Mouse (Mus musculus): ENCODE results near the gene Gm14325.
"Not testable (repeated sequence)": the region's sequence is repeated elsewhere in the genome, so short reads cannot be mapped to it uniquely, and the experiment has no call there.

Gm14325 gene

GRCm38 (mm10) chr2:177839901-177840663 is at the start of gene Gm14325:
Gm14325 (minus strand) TSS chr2:177840336.
- ATAC-seq (ENCODE audit: insufficient number of reproducible peaks, low FRiP score, low TSS enrichment) = not testable (repeated sequence)

GRCm38 (mm10) chr2:177887743-177888142 is 47.6 kb upstream of the Gm14325 start:
- ATAC-seq (ENCODE audit: insufficient number of reproducible peaks, low FRiP score, low TSS enrichment) = not testable (repeated sequence)

- not testable (repeated sequence) for ATAC-seq (ENCODE audit: insufficient number of reproducible peaks, low FRiP score, low TSS enrichment)
Measured at GRCm38 (mm10) chr2:177862254-177862653, 22.1 kb upstream of the Gm14325 start.

- ATAC-seq (ENCODE audit: insufficient number of reproducible peaks, low FRiP score, low TSS enrichment) = not testable (repeated sequence)
Measured at GRCm38 (mm10) chr2:177843666-177844065, 3.5 kb upstream of the Gm14325 start.

DNA sequence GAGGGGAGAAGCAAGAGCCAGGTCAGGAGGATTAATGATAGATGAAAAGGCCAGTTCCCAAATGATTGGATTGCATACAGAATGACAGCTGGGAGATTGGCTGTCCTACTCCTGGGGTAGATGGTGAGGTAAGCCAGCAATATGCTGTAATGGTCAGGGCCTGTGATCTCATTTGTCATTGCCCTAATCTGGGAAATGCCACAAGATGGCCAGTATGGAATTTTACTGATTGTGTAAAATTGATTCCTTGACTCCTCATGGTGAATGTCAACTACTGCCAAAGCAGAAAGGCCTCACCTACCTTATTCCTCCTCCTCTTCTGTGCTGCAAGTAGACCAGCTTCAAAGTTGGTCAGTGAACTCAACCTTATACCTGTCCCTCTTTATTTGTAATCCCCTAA is 3.4 kb downstream of the Gm14325 start:
- ATAC-seq (ENCODE audit: insufficient number of reproducible peaks, low FRiP score, low TSS enrichment) = not testable (repeated sequence)

DNA sequence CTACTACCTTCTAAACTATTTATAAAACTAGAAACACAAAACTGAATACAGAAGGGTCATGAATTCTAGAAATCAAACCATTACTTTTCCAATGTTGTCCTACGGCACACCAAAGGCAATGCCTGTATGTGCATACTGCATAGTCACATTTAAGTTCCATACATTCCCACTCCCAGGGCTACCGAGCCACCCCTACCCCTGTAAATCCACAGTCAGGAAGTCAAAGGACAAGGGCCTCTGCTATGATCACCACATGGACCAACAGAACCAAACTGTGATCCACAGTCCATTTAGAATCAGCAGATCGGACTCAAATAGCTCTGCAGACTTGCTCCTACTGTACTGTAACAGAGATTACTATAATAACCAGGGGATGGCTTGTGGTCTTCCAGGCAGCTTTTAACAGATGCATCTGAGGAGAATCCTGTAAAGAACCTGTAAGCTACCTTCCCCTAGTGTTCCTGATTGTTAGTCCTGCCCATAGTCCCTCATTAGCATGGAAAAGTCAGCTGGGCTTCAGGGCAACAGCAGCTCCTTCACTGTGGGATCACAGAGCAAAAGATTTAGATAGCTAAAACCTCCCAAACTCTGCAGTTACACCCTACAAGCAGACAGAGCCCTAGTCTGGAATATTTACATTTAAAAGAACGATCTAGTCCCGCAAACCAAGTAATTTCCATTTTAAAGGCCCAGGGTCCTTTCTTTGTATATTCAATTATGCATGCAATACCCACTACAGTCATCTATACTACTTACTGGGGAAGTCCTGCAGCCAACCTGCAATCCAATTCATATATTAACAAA is 4.2 kb downstream of the Gm14325 start:
- ATAC-seq (ENCODE audit: insufficient number of reproducible peaks, low FRiP score, low TSS enrichment) = not testable (repeated sequence)

DNA sequence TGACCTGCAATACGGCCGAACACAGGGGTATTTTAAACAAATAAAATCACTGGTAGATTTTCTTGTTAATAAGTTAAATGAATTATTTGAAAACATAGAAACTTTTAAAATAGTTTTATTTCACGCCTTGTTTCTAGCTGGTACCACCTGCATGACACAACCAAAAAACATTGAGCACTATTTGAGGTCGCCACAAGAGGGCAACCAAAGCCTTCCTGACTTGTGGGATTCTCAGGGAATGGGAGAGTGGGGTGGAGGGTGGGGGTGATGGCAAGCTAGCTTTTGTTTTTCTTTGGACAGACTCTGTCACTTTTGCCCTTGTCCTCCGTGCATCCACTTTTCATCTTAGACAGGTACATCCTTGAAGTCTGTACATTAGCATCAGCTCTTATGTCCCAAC is 18.2 kb downstream of the Gm14325 start:
- ATAC-seq (ENCODE audit: insufficient number of reproducible peaks, low FRiP score, low TSS enrichment) = not testable (repeated sequence)

- not testable (repeated sequence) for ATAC-seq (ENCODE audit: insufficient number of reproducible peaks, low FRiP score, low TSS enrichment)
Measured at GRCm38 (mm10) chr2:177806170-177806569, 34.0 kb downstream of the Gm14325 start.

DNA sequence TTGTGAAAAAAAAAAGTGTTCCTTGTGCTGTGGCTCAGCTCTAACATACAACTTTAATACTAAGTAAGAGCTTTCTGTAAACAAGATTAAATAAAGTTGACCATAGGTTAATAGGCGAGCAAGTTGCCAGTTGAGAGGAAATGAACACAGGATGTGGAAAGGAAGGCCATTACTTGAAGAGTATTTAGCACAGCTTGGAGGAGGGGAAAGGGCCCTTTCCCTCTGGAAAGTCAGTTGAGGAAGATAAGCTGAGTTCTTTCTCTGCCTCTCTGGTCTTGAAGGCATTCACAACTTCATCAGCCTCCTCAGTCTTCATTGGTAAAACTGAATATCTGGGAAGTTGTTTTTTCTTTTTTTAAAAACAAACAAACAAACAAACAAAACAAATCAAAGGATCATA is 52.8 kb downstream of the Gm14325 start:
- not testable (repeated sequence) for ATAC-seq (ENCODE audit: insufficient number of reproducible peaks, low FRiP score, low TSS enrichment)

Measured in cerebellum, adult (tissue).